28 mouse cellular contexts compared by ENCODE assay signal in the genomic region with DNA sequence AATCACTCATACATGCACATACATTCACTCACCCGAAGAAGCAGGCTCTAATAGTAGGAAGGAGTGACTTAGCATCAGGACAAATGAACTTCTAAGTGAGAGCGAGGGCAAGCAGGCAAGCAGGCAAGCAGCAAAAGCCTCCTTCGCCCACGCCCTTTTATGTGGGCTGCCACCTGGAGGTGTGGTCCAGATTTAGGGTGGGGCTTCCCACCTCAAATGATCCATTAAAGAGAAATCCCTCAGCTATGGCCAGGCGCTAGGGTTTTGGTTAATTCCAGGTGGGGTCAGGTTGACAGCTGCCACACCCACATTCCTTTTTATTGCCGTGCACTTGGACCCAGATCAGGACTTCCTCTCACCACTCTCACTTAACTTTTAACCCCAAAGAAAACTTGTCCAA.
DNase-seq lines count a peak whose midpoint lies in the region; ATAC-seq and TF ChIP-seq lines count a peak whose summit lies in the region.
"Had no signal": no experiment of that assay in that cellular context is flagged by ENCODE, and none has a peak within 500 bp of the region (broad histone marks: within the 10 kb centered on the region; RNA-seq: fewer than 3 reads in every experiment).

No protein-coding gene starts in this region.

- no peaks in the 10 kb centered on the region for H3K4me1 ChIP-seq in lung, postnatal 0 days (ENCODE audit: insufficient read depth, low read depth, low read length)
- H3K4me1 ChIP-seq in brown adipose tissue, adult 24 weeks (ENCODE audit: control insufficient read depth, insufficient read depth, insufficient read length, low read length) = peaks cover 6% of the 10 kb centered on the region; the same call in 1 of the 2 replicates
- H3K4me1 ChIP-seq in hindbrain, embryonic 11.5 days (replicated peaks; ENCODE audit: control insufficient read depth, insufficient read depth, low read length) = no peaks in the 10 kb centered on the region; the same call in 1 of the 2 replicates
- H3K4me1 ChIP-seq: heart, embryonic 15.5 days; lung, embryonic 15.5 days had no signal

- DNase-seq in lung, postnatal 0 days (ENCODE audit: low spot score) = peak; percentile 8
- DNase-seq in lung, postnatal 25 days (ENCODE audit: low spot score) = no peak
- DNase-seq in ES-CJ7 (ENCODE audit: low read depth, low spot score) = peak; percentile 56
- DNase-seq in large intestine, adult 2 months (ENCODE audit: low read depth, low spot score) = peak; percentile 52
- no peak for DNase-seq in right cerebral cortex, postnatal 4 days
- DNase-seq in ovary, postnatal 36 days (ENCODE audit: low spot score) = no peak
- DNase-seq in hindbrain, embryonic 11.5 days (ENCODE audit: low spot score) = no peak
- DNase-seq: cerebellum, adult 8-10 months; cerebellum, postnatal 25 days; gastrocnemius, postnatal 25 days; heart, adult 11 months; kidney, adult 18-20 months; kidney, postnatal 25 days; midbrain, embryonic 14.5 days; retina, postnatal 1 day; right cerebral cortex, postnatal 14 days had no signal

- H3K36me3 ChIP-seq in lung, postnatal 0 days (ENCODE audit: insufficient read depth, low read length) = no peaks in the 10 kb centered on the region
- no peaks in the 10 kb centered on the region for H3K36me3 ChIP-seq in hindbrain, embryonic 11.5 days (ENCODE audit: control insufficient read depth, insufficient read depth, low read length)
- H3K36me3 ChIP-seq: forebrain, embryonic 10.5 days; forebrain, embryonic 15.5 days; heart, embryonic 10.5 days; heart, embryonic 15.5 days; hindbrain, embryonic 12.5 days; kidney, embryonic 15.5 days; limb, embryonic 13.5 days; lung, embryonic 15.5 days had no signal

- TF ChIP-seq CTCF in lung, postnatal 0 days (IDR thresholded peaks at IDR 0.05) = no peak

- no peak overlapping the region for H3K9ac ChIP-seq in lung, postnatal 0 days (replicated peaks; ENCODE audit: low read depth)
- H3K9ac ChIP-seq in hindbrain, embryonic 11.5 days (ENCODE audit: low read depth, low read length) = no peak overlapping the region
- H3K9ac ChIP-seq: forebrain, embryonic 15.5 days; heart, embryonic 15.5 days; hindbrain, embryonic 12.5 days; kidney, embryonic 15.5 days; limb, embryonic 13.5 days; lung, embryonic 15.5 days had no signal

- no peak overlapping the region for H3K4me2 ChIP-seq in lung, postnatal 0 days (replicated peaks; ENCODE audit: low read depth, low read length)
- no peak overlapping the region for H3K4me2 ChIP-seq in hindbrain, embryonic 11.5 days (replicated peaks; ENCODE audit: low read depth, low read length)
- H3K4me2 ChIP-seq: forebrain, embryonic 15.5 days; heart, embryonic 15.5 days; hindbrain, embryonic 12.5 days; kidney, embryonic 15.5 days; limb, embryonic 13.5 days; liver, embryonic 11.5 days; lung, embryonic 15.5 days had no signal

- WGBS in lung, postnatal 0 days = 45% methylated on average over 6 of the region's 6 CpGs
- WGBS in large intestine, adult 2 months = 26% methylated on average over 6 of the region's 6 CpGs
- WGBS in hindbrain, embryonic 11.5 days = 71% methylated on average over 6 of the region's 6 CpGs

- H3K4me3 ChIP-seq in lung, postnatal 0 days (ENCODE audit: low read depth, low read length) = no peak overlapping the region
- H3K4me3 ChIP-seq in brown adipose tissue, adult 24 weeks (ENCODE audit: insufficient read depth, low read depth, low read length) = peak overlapping the region; percentile 60
- H3K4me3 ChIP-seq in hindbrain, embryonic 11.5 days (ENCODE audit: low read depth, low read length) = no peak overlapping the region
- H3K4me3 ChIP-seq: forebrain, embryonic 10.5 days; forebrain, embryonic 15.5 days; heart, embryonic 10.5 days; heart, embryonic 15.5 days; hindbrain, embryonic 12.5 days; kidney, embryonic 15.5 days; limb, embryonic 13.5 days; lung, embryonic 15.5 days had no signal

- no peaks in the 10 kb centered on the region for H3K27me3 ChIP-seq in lung, postnatal 0 days (replicated peaks; ENCODE audit: insufficient read depth, low read length)
- no peaks in the 10 kb centered on the region for H3K27me3 ChIP-seq in hindbrain, embryonic 11.5 days (ENCODE audit: control insufficient read depth, insufficient read depth, low read length)
- H3K27me3 ChIP-seq: forebrain, embryonic 15.5 days; hindbrain, embryonic 12.5 days; lung, embryonic 15.5 days had no signal

- H3K27ac ChIP-seq in lung, postnatal 0 days (ENCODE audit: low read length) = no peak overlapping the region
- peak overlapping the region; percentile 90 for H3K27ac ChIP-seq in brown adipose tissue, adult 24 weeks (replicated peaks; ENCODE audit: low read depth, low read length)
- H3K27ac ChIP-seq in hindbrain, embryonic 11.5 days (ENCODE audit: low read depth, low read length) = no peak overlapping the region
- H3K27ac ChIP-seq: forebrain, embryonic 10.5 days; forebrain, embryonic 15.5 days; heart, embryonic 10.5 days; heart, embryonic 15.5 days; hindbrain, embryonic 12.5 days; hindbrain, postnatal 0 days; kidney, embryonic 15.5 days; limb, embryonic 13.5 days; lung, embryonic 15.5 days; macrophage had no signal

- no peaks in the 10 kb centered on the region for H3K9me3 ChIP-seq in lung, postnatal 0 days (ENCODE audit: low read length)
- no peaks in the 10 kb centered on the region for H3K9me3 ChIP-seq in hindbrain, embryonic 11.5 days (ENCODE audit: control insufficient read depth, low read length)
- H3K9me3 ChIP-seq: forebrain, embryonic 10.5 days; forebrain, embryonic 15.5 days; heart, embryonic 10.5 days; heart, embryonic 15.5 days; hindbrain, embryonic 12.5 days; kidney, embryonic 15.5 days; limb, embryonic 13.5 days; lung, embryonic 15.5 days had no signal

- ATAC-seq in lung, postnatal 0 days = no peak
- no peak for ATAC-seq in hindbrain, embryonic 11.5 days (ENCODE audit: low FRiP score)
- ATAC-seq: forebrain, embryonic 15.5 days; hindbrain, postnatal 0 days had no signal

- TF ChIP-seq EP300 in lung, postnatal 0 days (IDR thresholded peaks at IDR 0.05) = no peak

Comparison
In these comparisons a context has a peak if more than half of its experiments do, and no peak if none do; other contexts are left out.
1. DNase-seq: peak in lung, postnatal 0 days (single experiment), ES-CJ7 (single experiment) and large intestine, adult 2 months (single experiment); none in lung, postnatal 25 days (single experiment), right cerebral cortex, postnatal 4 days (single experiment), ovary, postnatal 36 days (single experiment) and hindbrain, embryonic 11.5 days (single experiment).